ENCODE assay signal across 8 mouse cellular contexts in the genomic region with DNA sequence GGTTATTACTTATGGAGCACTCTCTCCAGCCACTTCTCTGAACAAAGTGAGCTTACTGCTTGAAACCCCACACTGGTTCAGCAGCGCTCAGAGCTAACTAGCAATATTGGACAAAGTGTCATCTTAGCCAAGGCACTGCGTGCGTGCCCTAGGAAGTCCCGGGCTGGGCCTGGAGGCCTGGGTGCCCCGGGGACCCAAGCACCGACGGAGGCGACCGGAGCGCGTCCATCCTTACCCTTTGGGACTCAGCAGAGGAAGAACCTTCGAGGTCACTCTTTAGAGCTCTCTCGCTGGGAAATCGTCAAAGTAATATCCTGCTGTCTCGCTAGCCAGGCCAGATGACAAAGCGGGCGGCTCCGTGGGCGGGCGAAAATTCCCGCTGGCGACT. TPM values are rescaled to one million over a fixed set of nuclear protein-coding genes. Genes with fewer than 3 reads are reported as not detected.
A peak's percentile ranks its signal among the peaks of the same experiment; 100 is the strongest.
DNase-seq lines count a peak whose midpoint lies in the region; ATAC-seq and TF ChIP-seq lines count a peak whose summit lies in the region.

No protein-coding gene starts in this region.

- under 1% methylated on average over 22 of the region's 22 CpGs for WGBS in heart, embryonic 16.5 days
- 1% methylated on average over 22 of the region's 22 CpGs for WGBS in limb, embryonic 13.5 days
- WGBS in stomach, embryonic 15.5 days = under 1% methylated on average over 22 of the region's 22 CpGs

- H3K4me2 ChIP-seq in heart, embryonic 16.5 days (ENCODE audit: low read depth, low read length) = peak overlapping the region; percentile 76
- peak overlapping the region; percentile 73 for H3K4me2 ChIP-seq in limb, embryonic 13.5 days (replicated peaks)
- H3K4me2 ChIP-seq in stomach, embryonic 15.5 days = peak overlapping the region; percentile 62

- no peak for TF ChIP-seq CTCF in G1E (IDR thresholded peaks at IDR 0.05; ENCODE audit: low read depth, low read length)

- peak overlapping the region; percentile 87 for H3K9ac ChIP-seq in heart, embryonic 16.5 days (ENCODE audit: low read length)
- peak overlapping the region; percentile 91 for H3K9ac ChIP-seq in limb, embryonic 13.5 days
- H3K9ac ChIP-seq in stomach, embryonic 15.5 days = peak overlapping the region; percentile 57

- H3K4me1 ChIP-seq in heart, embryonic 16.5 days (ENCODE audit: control insufficient read depth, insufficient read depth, low read length) = peaks cover 20% of the 10 kb centered on the region
- H3K4me1 ChIP-seq in G1E (ENCODE audit: insufficient read depth, low read depth, low read length) = peaks cover 30% of the 10 kb centered on the region
- peaks cover 21% of the 10 kb centered on the region for H3K4me1 ChIP-seq in limb, embryonic 13.5 days
- no peaks in the 10 kb centered on the region for H3K4me1 ChIP-seq in stomach, embryonic 15.5 days

- H3K36me3 ChIP-seq in heart, embryonic 16.5 days (ENCODE audit: control insufficient read depth, insufficient read depth) = peaks cover 14% of the 10 kb centered on the region
- H3K36me3 ChIP-seq in G1E (replicated peaks) = peaks cover 28% of the 10 kb centered on the region
- H3K36me3 ChIP-seq in limb, embryonic 13.5 days = peaks cover 23% of the 10 kb centered on the region
- H3K36me3 ChIP-seq in stomach, embryonic 15.5 days = peaks cover 17% of the 10 kb centered on the region; the same call in 1 of the 2 replicates

- ATAC-seq in heart, embryonic 16.5 days (replicated peaks; ENCODE audit: extremely low read depth, insufficient read depth, low FRiP score) = peak; percentile 42
- no peak for ATAC-seq in G1E (ENCODE audit: extremely low read depth, insufficient number of reproducible peaks, low FRiP score, poor library complexity, severe bottlenecking)
- ATAC-seq in erythroid progenitor cell, adult 5-6 weeks (replicated peaks; ENCODE audit: low FRiP score, poor library complexity, severe bottlenecking) = peak; percentile 72
- no peak; the same call in none of the 2 replicates for ATAC-seq in limb, embryonic 13.5 days (ENCODE audit: low FRiP score, low read depth)
- ATAC-seq in stomach, embryonic 15.5 days (ENCODE audit: insufficient read depth, low FRiP score, low read depth) = peak; percentile 41

- no peak for DNase-seq in heart, adult 11 months
- peak; percentile 31 for DNase-seq in G1E (ENCODE audit: low spot score)
- no peak for DNase-seq in adrenal gland, postnatal 14 days
- no peak for DNase-seq in cerebellum, adult 11 months

- H3K9me3 ChIP-seq in heart, embryonic 16.5 days (replicated peaks; ENCODE audit: control insufficient read depth, low read length) = 0 out of 2 replicates have a peak, but pooled peaks cover 2% of the 10 kb centered on the region
- no peaks in the 10 kb centered on the region for H3K9me3 ChIP-seq in G1E (replicated peaks)
- H3K9me3 ChIP-seq in limb, embryonic 13.5 days = no peaks in the 10 kb centered on the region
- H3K9me3 ChIP-seq in stomach, embryonic 15.5 days = no peaks in the 10 kb centered on the region

- peak overlapping the region; percentile 90 for H3K27ac ChIP-seq in heart, embryonic 16.5 days (ENCODE audit: low read length)
- peak overlapping the region; percentile 85 for H3K27ac ChIP-seq in limb, embryonic 13.5 days
- H3K27ac ChIP-seq in stomach, embryonic 15.5 days = peak overlapping the region; percentile 81

- no peaks in the 10 kb centered on the region for H3K27me3 ChIP-seq in heart, embryonic 16.5 days (ENCODE audit: control insufficient read depth, insufficient read depth, low read length)
- no peaks in the 10 kb centered on the region for H3K27me3 ChIP-seq in G1E (ENCODE audit: insufficient read depth, low read length)
- no peaks in the 10 kb centered on the region for H3K27me3 ChIP-seq in limb, embryonic 13.5 days
- no peaks in the 10 kb centered on the region for H3K27me3 ChIP-seq in stomach, embryonic 15.5 days (replicated peaks)

- peak overlapping the region; percentile 67 for H3K4me3 ChIP-seq in heart, embryonic 16.5 days (ENCODE audit: low read length)
- H3K4me3 ChIP-seq in G1E (ENCODE audit: low read depth, low read length) = peak overlapping the region; percentile 79
- H3K4me3 ChIP-seq in limb, embryonic 13.5 days = peak overlapping the region; percentile 73
- peak overlapping the region; percentile 63 for H3K4me3 ChIP-seq in stomach, embryonic 15.5 days (replicated peaks)

RNA-seq across cellular contexts. Expression of gene Eci3, which starts 30.0 kb away (rescaled TPM):
- 0.29 and 0.42 TPM in 2 replicates for polyA plus RNA-seq in heart, embryonic 16.5 days (2015; fragmentation: Nextera tagmentation; extraction: Ambion mirVana)
- not detected in 2 replicates for total RNA-seq in G1E (2014; fragmentation: Nextera tagmentation)
- total RNA-seq in G1E (2017) = not detected in 2 replicates
- not detected in 2 replicates for polyA plus RNA-seq in G1E (2012)
- total RNA-seq in erythroid progenitor cell, adult 5-6 weeks (2015; ENCODE audit: low replicate concordance) = not detected in 2 replicates
- total RNA-seq in erythroid progenitor cell, adult 5-6 weeks (2017; ENCODE audit: low replicate concordance) = not detected in 2 replicates
- polyA plus RNA-seq in limb, embryonic 13.5 days (2015; fragmentation: Nextera tagmentation; extraction: Ambion mirVana) = 1.00 and 1.4 TPM in 2 replicates
- 1.2 and 1.7 TPM in 2 replicates for polyA plus RNA-seq in stomach, embryonic 15.5 days (2015; fragmentation: Nextera tagmentation; extraction: Ambion mirVana)
- total RNA-seq in adrenal gland, postnatal 14 days (2021) = 2.3 and 3.8 TPM in 2 replicates

RNA-seq across cellular contexts. Expression of gene Eci2, which starts 33.3 kb away (rescaled TPM):
- polyA plus RNA-seq in heart, embryonic 16.5 days (2015; fragmentation: Nextera tagmentation; extraction: Ambion mirVana) = 156 and 157 TPM in 2 replicates
- total RNA-seq in G1E (2014; fragmentation: Nextera tagmentation) = 87.2 and 99.4 TPM in 2 replicates
- 62.9 and 64.4 TPM in 2 replicates for total RNA-seq in G1E (2017)
- polyA plus RNA-seq in G1E (2012) = 6.6 and 7.2 TPM in 2 replicates
- 37.1 and 47.4 TPM in 2 replicates for total RNA-seq in erythroid progenitor cell, adult 5-6 weeks (2015; ENCODE audit: low replicate concordance)
- 12.6 and 32.0 TPM in 2 replicates for total RNA-seq in erythroid progenitor cell, adult 5-6 weeks (2017; ENCODE audit: low replicate concordance)
- polyA plus RNA-seq in limb, embryonic 13.5 days (2015; fragmentation: Nextera tagmentation; extraction: Ambion mirVana) = 159 and 169 TPM in 2 replicates
- 123 and 139 TPM in 2 replicates for polyA plus RNA-seq in stomach, embryonic 15.5 days (2015; fragmentation: Nextera tagmentation; extraction: Ambion mirVana)
- 164 and 182 TPM in 2 replicates for total RNA-seq in adrenal gland, postnatal 14 days (2021)

Comparison
In these comparisons a context has a peak if more than half of its experiments do, and no peak if none do; other contexts are left out.
1. ATAC-seq: peak in heart, embryonic 16.5 days (single experiment), erythroid progenitor cell, adult 5-6 weeks (single experiment) and stomach, embryonic 15.5 days (single experiment); none in G1E (single experiment) and limb, embryonic 13.5 days (single experiment).
2. RNA of gene Eci2, which starts 33.3 kb away (polyA plus RNA-seq): 159 to 169 TPM in limb, embryonic 13.5 days, 156 to 157 TPM in heart, embryonic 16.5 days and 123 to 139 TPM in stomach, embryonic 15.5 days; 6.6 to 7.2 TPM in G1E; every median in the first group is over 10 times any median in the second.
3. Peak in every context shown above with its lines, with median percentiles within 50 percentile points of each other: H3K27ac ChIP-seq, H3K4me2 ChIP-seq, H3K4me3 ChIP-seq and H3K9ac ChIP-seq.